Mouse (Mus musculus) G1E-ER4 (cell line): ENCODE measurements at regions not wholly inside any gene's neighbourhood (a gene's known extent, or its start where the extent isn't known, plus 50 kb on each side); places are given as distances from the start of the nearest gene placed in this dataset.

Experiments
- GATA1 ChIP-seq: IDR thresholded peaks from one replicate; pipeline ENCODE4 v1.8.0; 2012; ENCODE audit warnings: low read length, inconsistent platforms

DNA sequence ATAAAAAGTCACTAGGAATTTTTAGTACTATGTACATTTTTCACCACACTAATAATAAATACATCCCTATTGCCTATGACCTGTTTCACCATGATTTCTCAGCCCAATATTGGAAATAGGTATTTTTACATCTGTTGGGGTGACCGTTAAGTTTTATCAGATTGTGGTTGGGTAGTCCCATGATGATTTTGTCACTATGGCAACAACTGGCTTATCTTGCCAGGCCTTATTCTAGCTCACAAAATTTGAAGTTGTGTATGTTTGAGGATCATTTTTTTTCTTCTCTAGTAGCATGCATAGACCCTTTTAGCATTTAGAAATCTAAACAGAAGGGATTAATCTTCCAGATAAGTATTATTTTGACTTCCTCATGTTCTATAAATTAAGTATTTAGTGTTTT lies 1211.1 kb upstream of the Pcdh17 start:
- TF ChIP-seq GATA1: peak; percentile 74

GRCm38 (mm10) chr14:83246891-83247290 lies 1196.5 kb upstream of the Pcdh17 start:
- no peak for TF ChIP-seq GATA1

GRCm38 (mm10) chr14:83247405-83247804 lies 1196.0 kb upstream of the Pcdh17 start:
- no peak for TF ChIP-seq GATA1

DNA sequence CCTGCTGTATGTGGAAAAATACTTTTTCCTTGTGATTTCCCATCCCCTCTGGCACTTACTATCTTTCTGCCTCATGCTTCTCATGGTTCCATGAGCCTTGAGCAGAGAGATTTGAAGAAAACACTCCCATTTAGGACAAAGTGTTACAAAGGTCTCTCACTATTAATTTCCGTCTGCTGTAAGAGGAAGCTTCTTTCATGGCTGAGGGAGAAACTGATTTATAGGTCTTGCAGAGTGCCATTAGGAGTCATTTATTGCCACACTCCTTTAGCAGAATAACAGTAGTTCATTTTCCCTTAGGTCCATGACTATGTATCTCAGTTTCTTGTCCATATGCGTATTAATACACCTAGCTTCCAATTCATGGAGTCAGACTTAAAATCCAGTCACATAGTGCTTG lies 1190.4 kb upstream of the Pcdh17 start:
- no peak for TF ChIP-seq GATA1

DNA sequence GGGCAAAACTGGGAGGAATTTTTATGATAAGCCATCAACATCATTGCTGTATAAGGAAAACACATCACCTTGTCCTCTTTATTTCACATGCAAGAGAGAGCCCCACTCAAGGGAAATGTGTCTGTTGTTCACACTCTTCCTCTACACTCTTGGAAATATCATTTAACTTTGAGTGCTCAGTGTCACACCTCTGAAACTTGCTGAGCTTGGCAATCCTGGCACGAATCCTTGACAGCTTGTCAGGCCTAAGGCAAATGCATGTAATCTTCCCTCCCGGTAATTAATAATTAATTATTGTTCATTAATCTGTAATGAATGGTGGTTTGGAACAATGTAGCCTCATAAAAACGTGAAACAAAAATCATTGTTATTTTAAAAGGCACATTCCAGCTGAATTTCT lies 1140.8 kb upstream of the Pcdh17 start:
- no peak for TF ChIP-seq GATA1

DNA sequence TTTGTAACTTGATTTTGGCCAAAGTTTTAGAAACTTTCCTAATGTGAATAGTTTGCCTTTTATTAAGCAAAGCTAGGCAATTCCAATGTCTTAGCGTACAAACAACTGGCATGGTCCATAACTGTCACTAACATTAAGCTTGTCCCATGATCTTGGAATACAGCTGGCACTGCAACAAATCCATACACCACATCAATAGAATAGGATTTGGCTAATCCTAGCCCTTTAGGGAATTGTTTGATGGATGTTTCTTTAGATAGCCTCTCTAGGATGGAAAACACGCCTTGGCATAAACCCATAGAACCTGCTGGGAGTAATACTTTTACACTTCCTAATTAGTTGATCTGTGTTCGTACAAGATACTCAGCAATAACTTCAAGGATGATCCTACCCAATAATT lies 1122.6 kb upstream of the Pcdh17 start:
- TF ChIP-seq GATA1: no peak

DNA sequence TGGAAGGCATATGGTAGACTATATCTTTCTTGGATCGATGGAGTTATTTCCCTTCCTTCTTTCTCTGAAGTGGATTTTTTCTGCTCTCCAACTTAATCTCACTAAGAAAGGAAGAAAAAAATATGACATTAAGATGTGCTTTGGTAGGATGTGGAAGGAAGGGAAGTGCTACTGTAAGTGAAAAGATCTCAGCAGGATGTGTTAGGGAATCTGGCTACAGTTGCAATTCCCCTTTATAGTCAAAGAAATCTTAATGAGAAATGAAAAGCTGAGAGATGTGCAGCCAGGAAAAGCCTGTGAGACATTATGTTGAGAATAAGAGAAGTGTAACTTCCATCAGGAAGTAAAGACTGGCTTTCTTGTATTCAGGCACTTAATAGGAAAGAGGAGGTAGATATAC lies 1080.2 kb upstream of the Pcdh17 start:
- TF ChIP-seq GATA1: no peak
